Mouse (Mus musculus): Measurements from ENCODE around the gene Tctex1d2. TPM values are rescaled to one million over a fixed set of nuclear protein-coding genes. Genes with fewer than 3 reads are reported as not detected.

Gene Tctex1d2
- total RNA-seq, 2 experiments from 2014 or later = 11.9 to 15.5 TPM

- DNase-seq (ENCODE audit: low spot score in 2 of 2) = no peak
Observed at GRCm38 (mm10) chr16:32468488-32468887, 49.0 kb downstream of the Tctex1d2 start.

GRCm38 (mm10) chr16:32469404-32470105 lies 50.1 kb downstream of the Tctex1d2 start:
- DNase-seq (ENCODE audit: low spot score in 2 of 2) = no peak

- DNase-seq (ENCODE audit: low spot score in 2 of 2) = peak in 1 of 2 experiments; percentile 31
Observed at GRCm38 (mm10) chr16:32472276-32473015, 52.9 kb downstream of the Tctex1d2 start.

- DNase-seq (ENCODE audit: low spot score in 2 of 2) = no peak
Observed at GRCm38 (mm10) chr16:32477315-32477714, 57.8 kb downstream of the Tctex1d2 start.

Other genes with a start within 250 kb of the Tctex1d2 start
- not detected for gene Bex6, start 239.9 kb upstream of the Tctex1d2 start, total RNA-seq (2021)
- 10 to 100 TPM; 46.3 to 47.5 TPM for gene Fbxo45, start 172.5 kb upstream of the Tctex1d2 start, total RNA-seq (2021)
- gene Wdr53, start 172.5 kb upstream of the Tctex1d2 start, total RNA-seq (2021) = 10 to 100 TPM; 13.2 to 14.0 TPM
- gene Smco1, start 148.2 kb upstream of the Tctex1d2 start, total RNA-seq (2021) = under 1 TPM; 0.30 to 0.45 TPM
- gene Rnf168, start 142.2 kb upstream of the Tctex1d2 start, total RNA-seq (2021) = 10 to 100 TPM; 26.7 to 30.9 TPM
- 10 to 100 TPM; 46.4 to 52.4 TPM for gene Ubxn7, start 87.4 kb upstream of the Tctex1d2 start, total RNA-seq (2021)
- gene Tm4sf19, start 19.2 kb upstream of the Tctex1d2 start, total RNA-seq (2021) = not detected
- gene Pcyt1a, start 11.2 kb downstream of the Tctex1d2 start, total RNA-seq (2021) = 10 to 100 TPM; 31.0 to 36.9 TPM
- gene Slc51a, start 68.2 kb downstream of the Tctex1d2 start, total RNA-seq (2021) = not detected
- not detected for gene Zdhhc19, start 76.6 kb downstream of the Tctex1d2 start, total RNA-seq (2021)
- gene Tfrc, start 189.2 kb downstream of the Tctex1d2 start, total RNA-seq (2021) = 10 to 100 TPM; 37.3 to 43.2 TPM
- gene Tnk2, start 224.2 kb downstream of the Tctex1d2 start, total RNA-seq (2021) = 100 to 1,000 TPM; 227 to 233 TPM